Mouse (Mus musculus): ENCODE data around the gene Vmn1r44. TPM values are rescaled to one million over a fixed set of nuclear protein-coding genes. Genes with fewer than 3 reads are reported as not detected.
"Not testable (repeated sequence)": the region's sequence is repeated elsewhere in the genome, so short reads cannot be mapped to it uniquely, and the experiment has no call there.

Gene Vmn1r44
- not detected in 2 replicates for polyA plus RNA-seq (2012; ENCODE audit: insufficient read depth, insufficient read length, low replicate concordance, missing spikeins)

DNA sequence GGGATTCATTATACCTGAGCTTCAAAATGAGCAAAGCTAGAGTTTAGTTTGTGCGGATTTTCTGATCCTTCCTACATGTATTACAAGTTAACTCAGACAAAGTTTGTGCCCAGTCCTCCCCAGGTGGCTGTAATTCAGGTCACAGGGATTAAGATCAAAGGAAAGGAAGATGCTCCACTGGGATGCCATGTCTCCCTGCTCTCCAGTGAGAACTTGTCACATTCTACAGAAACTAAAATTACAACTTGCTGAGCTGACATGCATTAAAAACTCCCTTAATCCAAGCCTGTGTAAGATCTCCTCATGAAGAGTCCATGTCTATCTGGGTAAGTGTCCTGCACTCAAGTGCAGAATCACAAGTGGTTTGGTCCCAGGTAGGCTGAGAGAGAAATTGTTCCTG, at the start of gene Vmn1r44:
Gene Vmn1r44, plus strand, starts transcription at position 301 of the 400 bp plus-strand sequence.
- no peak for TF ChIP-seq POLR2A (IDR thresholded peaks at IDR 0.05; ENCODE audit: insufficient read depth, low read depth, low read length)
- TF ChIP-seq CTCF (IDR thresholded peaks at IDR 0.05; ENCODE audit: insufficient read depth, low read depth, low read length): no peak
- Histone ChIP-seq H3K27ac (ENCODE audit: insufficient read depth, low read depth, low read length) (no peak within 1 kb of the TSS), H3K4me3 (ENCODE audit: insufficient read depth, low read depth, low read length) (no peak within 1 kb of the TSS), H3K4me1 (ENCODE audit: control insufficient read depth, insufficient read depth, low read length) (no peaks in the 10 kb centered on the region)
- WGBS: 96% methylated on average over 1 of the region's 1 CpGs

GRCm38 (mm10) chr6:89857552-89857951, 25.9 kb upstream of the Vmn1r44 start:
- TF ChIP-seq POLR2A (IDR thresholded peaks at IDR 0.05; ENCODE audit: insufficient read depth, low read depth, low read length): no peak
- TF ChIP-seq CTCF (IDR thresholded peaks at IDR 0.05; ENCODE audit: insufficient read depth, low read depth, low read length): no peak
- WGBS: 80% methylated on average over 3 of the region's 3 CpGs
- Histone ChIP-seq H3K4me3 (ENCODE audit: insufficient read depth, low read depth, low read length) (no peak overlapping the region), H3K27ac (ENCODE audit: insufficient read depth, low read depth, low read length) (no peak overlapping the region), H3K4me1 (ENCODE audit: control insufficient read depth, insufficient read depth, low read length) (no peaks in the 10 kb centered on the region)

GRCm38 (mm10) chr6:89859839-89860238, 23.6 kb upstream of the Vmn1r44 start:
- WGBS: 93% methylated on average over 2 of the region's 2 CpGs
- H3K4me1 ChIP-seq (ENCODE audit: control insufficient read depth, insufficient read depth, low read length): no peaks in the 10 kb centered on the region

GRCm38 (mm10) chr6:89863792-89864191, 19.7 kb upstream of the Vmn1r44 start:
- WGBS: 73% methylated on average over 4 of the region's 4 CpGs
- Histone ChIP-seq H3K4me1 (ENCODE audit: control insufficient read depth, insufficient read depth, low read length) (no peaks in the 10 kb centered on the region), H3K4me3 (ENCODE audit: insufficient read depth, low read depth, low read length) (no peak overlapping the region), H3K27ac (ENCODE audit: insufficient read depth, low read depth, low read length) (no peak overlapping the region)
- TF ChIP-seq POLR2A (IDR thresholded peaks at IDR 0.05; ENCODE audit: insufficient read depth, low read depth, low read length) (no peak), CTCF (IDR thresholded peaks at IDR 0.05; ENCODE audit: insufficient read depth, low read depth, low read length) (no peak)

More at GRCm38 (mm10) chr6:89859839-89860238, 23.6 kb upstream of the Vmn1r44 start:
- H3K4me3 ChIP-seq (ENCODE audit: insufficient read depth, low read depth, low read length): no peak overlapping the region
- TF ChIP-seq POLR2A (IDR thresholded peaks at IDR 0.05; ENCODE audit: insufficient read depth, low read depth, low read length) (no peak), CTCF (IDR thresholded peaks at IDR 0.05; ENCODE audit: insufficient read depth, low read depth, low read length) (no peak)
- H3K27ac ChIP-seq (ENCODE audit: insufficient read depth, low read depth, low read length): no peak overlapping the region

DNA sequence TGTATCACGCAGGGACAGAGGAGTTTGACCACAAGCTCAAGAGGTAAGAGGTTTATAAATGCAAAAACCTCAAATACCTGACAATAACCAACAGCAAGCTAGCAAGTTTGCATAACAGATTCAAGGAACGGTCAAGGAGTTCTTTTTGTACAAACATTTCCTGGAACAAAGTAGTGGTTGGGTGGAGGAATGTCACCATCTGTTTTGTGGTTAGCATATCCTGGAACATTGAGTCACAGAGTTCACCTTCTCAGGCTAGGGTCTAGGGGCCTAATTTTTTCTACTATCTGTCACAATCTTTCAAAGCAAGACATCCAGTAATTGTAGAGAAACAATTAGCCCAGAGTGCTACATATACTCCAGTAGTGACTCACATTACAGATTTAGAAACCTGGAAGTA, 16.2 kb upstream of the Vmn1r44 start:
- no peak overlapping the region for H3K27ac ChIP-seq (ENCODE audit: insufficient read depth, low read depth, low read length)
- no peaks in the 10 kb centered on the region for H3K4me1 ChIP-seq (ENCODE audit: control insufficient read depth, insufficient read depth, low read length)
- WGBS: 85% methylated on average over 2 of the region's 2 CpGs
- no peak overlapping the region for H3K4me3 ChIP-seq (ENCODE audit: insufficient read depth, low read depth, low read length)
- TF ChIP-seq POLR2A (IDR thresholded peaks at IDR 0.05; ENCODE audit: insufficient read depth, low read depth, low read length) (no peak), CTCF (IDR thresholded peaks at IDR 0.05; ENCODE audit: insufficient read depth, low read depth, low read length) (no peak)

DNA sequence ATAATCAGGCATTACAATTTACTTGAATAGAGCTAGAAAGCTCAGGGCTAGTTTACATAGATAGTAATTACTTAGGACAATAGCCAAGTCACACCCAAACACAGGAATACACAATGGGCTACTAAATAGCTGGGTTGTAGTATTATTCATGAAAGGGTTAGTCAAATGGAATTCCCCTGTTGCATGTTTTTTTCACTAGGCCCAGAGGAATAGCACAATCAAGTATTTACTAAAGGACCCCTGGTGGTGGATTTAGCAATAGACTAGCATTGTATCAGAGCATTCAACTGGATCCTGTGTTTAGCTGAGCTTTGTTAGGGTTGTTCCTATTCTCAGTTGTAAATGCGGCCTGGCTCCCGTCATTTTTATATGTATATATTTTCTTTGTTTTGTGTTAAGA, 15.5 kb upstream of the Vmn1r44 start:
- no peak for TF ChIP-seq POLR2A (IDR thresholded peaks at IDR 0.05; ENCODE audit: insufficient read depth, low read depth, low read length)
- no peak for TF ChIP-seq CTCF (IDR thresholded peaks at IDR 0.05; ENCODE audit: insufficient read depth, low read depth, low read length)
- 64% methylated on average over 2 of the region's 2 CpGs for WGBS
- Histone ChIP-seq H3K27ac (ENCODE audit: insufficient read depth, low read depth, low read length) (no peak overlapping the region), H3K4me1 (ENCODE audit: control insufficient read depth, insufficient read depth, low read length) (no peaks in the 10 kb centered on the region), H3K4me3 (ENCODE audit: insufficient read depth, low read depth, low read length) (no peak overlapping the region)

- WGBS: 75% methylated on average over 3 of the region's 3 CpGs
- H3K4me1 ChIP-seq (ENCODE audit: control insufficient read depth, insufficient read depth, low read length); H3K27ac ChIP-seq (ENCODE audit: insufficient read depth, low read depth, low read length); H3K4me3 ChIP-seq (ENCODE audit: insufficient read depth, low read depth, low read length): not testable (repeated sequence)
Observed at GRCm38 (mm10) chr6:89876313-89876712, 7.1 kb upstream of the Vmn1r44 start, which contains the start of the genes Vmn1r42 and Vmn1r43. Vmn1r42 (minus strand) TSS chr6:89876413. Vmn1r43 (minus strand) TSS chr6:89876413.

DNA sequence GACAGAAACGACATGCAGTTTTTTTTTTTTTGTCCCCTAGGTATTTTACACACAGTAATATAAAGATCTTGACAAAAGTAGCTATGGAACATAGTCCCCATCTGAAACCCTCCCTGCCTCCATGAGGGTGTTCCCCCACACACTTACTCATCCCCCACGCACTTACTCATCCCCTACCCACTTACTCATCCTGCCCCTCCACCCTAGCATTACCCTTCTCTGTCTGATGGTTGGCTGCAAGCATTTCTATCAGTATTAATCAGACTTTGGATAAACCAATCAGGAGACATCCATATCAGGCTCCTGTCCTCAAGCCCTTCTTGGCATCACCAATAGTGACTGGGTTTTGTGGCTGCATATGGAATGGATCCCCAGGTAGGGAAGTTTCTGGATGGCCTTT, 6.5 kb upstream of the Vmn1r44 start:
- no peaks in the 10 kb centered on the region for H3K4me1 ChIP-seq (ENCODE audit: control insufficient read depth, insufficient read depth, low read length)
- no peak overlapping the region for H3K4me3 ChIP-seq (ENCODE audit: insufficient read depth, low read depth, low read length)
- no peak overlapping the region for H3K27ac ChIP-seq (ENCODE audit: insufficient read depth, low read depth, low read length)
- TF ChIP-seq POLR2A (IDR thresholded peaks at IDR 0.05; ENCODE audit: insufficient read depth, low read depth, low read length) (no peak), CTCF (IDR thresholded peaks at IDR 0.05; ENCODE audit: insufficient read depth, low read depth, low read length) (no peak)
- WGBS: 57% methylated on average over 2 of the region's 2 CpGs

DNA sequence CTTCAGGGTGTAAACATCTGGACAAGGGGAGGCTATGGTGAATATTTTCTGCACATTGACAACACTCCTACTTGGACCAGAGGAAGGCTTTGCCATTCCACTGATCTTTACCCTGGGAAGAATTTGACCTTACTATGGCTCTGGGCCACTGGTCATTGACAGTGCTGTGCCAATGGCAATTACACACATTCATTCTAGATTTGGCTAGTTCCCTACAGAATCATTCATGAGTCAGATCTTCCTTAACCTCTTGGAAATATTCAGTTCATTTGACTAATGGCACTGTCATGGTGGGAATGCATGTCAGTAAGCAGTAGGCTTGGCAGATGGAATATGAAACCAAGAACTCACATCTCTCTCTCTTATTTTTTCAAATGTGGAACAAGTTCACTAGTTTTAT, 2.6 kb upstream of the Vmn1r44 start:
- TF ChIP-seq POLR2A (IDR thresholded peaks at IDR 0.05; ENCODE audit: insufficient read depth, low read depth, low read length) (no peak), CTCF (IDR thresholded peaks at IDR 0.05; ENCODE audit: insufficient read depth, low read depth, low read length) (no peak)
- no peaks in the 10 kb centered on the region for H3K4me1 ChIP-seq (ENCODE audit: control insufficient read depth, insufficient read depth, low read length)
- no peak overlapping the region for H3K4me3 ChIP-seq (ENCODE audit: insufficient read depth, low read depth, low read length)
- no peak overlapping the region for H3K27ac ChIP-seq (ENCODE audit: insufficient read depth, low read depth, low read length)

DNA sequence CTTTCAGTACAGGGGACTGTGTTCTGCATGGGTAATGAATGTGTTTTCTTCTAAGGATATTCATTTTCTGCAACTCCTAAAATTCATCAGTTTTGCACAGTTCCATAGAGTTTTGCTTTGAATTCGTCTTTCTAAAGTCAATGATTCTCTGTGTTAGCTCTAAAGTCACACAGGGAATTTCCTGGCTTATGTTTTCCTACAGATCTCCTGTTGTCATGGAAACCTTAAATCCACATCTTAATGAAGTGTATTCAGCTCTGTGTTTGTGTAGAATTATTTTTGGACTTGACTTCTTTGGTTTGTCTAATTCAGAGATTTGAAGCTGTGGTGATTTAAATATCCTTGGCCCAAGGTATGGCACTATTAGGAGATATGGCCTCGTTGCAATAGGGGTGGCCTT, 352 bp downstream of the Vmn1r44 start:
- no peak overlapping the region for H3K4me3 ChIP-seq (ENCODE audit: insufficient read depth, low read depth, low read length)
- WGBS: 29% methylated on average over 2 of the region's 2 CpGs
- H3K4me1 ChIP-seq (ENCODE audit: control insufficient read depth, insufficient read depth, low read length): no peaks in the 10 kb centered on the region
- TF ChIP-seq POLR2A (IDR thresholded peaks at IDR 0.05; ENCODE audit: insufficient read depth, low read depth, low read length) (no peak), CTCF (IDR thresholded peaks at IDR 0.05; ENCODE audit: insufficient read depth, low read depth, low read length) (no peak)
- H3K27ac ChIP-seq (ENCODE audit: insufficient read depth, low read depth, low read length): no peak overlapping the region

- H3K4me1 ChIP-seq (ENCODE audit: control insufficient read depth, insufficient read depth, low read length); H3K27ac ChIP-seq (ENCODE audit: insufficient read depth, low read depth, low read length); H3K4me3 ChIP-seq (ENCODE audit: insufficient read depth, low read depth, low read length): not testable (repeated sequence)
- 91% methylated on average over 2 of the region's 2 CpGs for WGBS
Observed at GRCm38 (mm10) chr6:89940498-89940897, 57.0 kb downstream of the Vmn1r44 start, which contains the start of gene Vmn1r45. Vmn1r45 (minus strand) TSS chr6:89940598.
